Mouse (Mus musculus) spleen, adult 2 months (tissue): Measurements from ENCODE around the gene Hemk1. TPM values are rescaled to one million over a fixed set of nuclear protein-coding genes. Genes with fewer than 3 reads are reported as not detected.
A peak's percentile ranks its signal among the peaks of the same experiment; 100 is the strongest.

Experiments used
- DNase-seq, 2 experiments: peaks; one replicate each; pipeline versions ENCODE4 v3.0.0 to v3.0.0-alpha.2; 2012 to 2021; ENCODE audit warnings: low spot score in 2 of 2, low read depth in 1 of 2
- H3K27ac ChIP-seq: fragments of 200-500 bp; 2 replicates; pipeline ENCODE4 v1.5.1; 2012; ENCODE audit warnings: low read length, inconsistent platforms; ENCODE audit not compliant: insufficient read depth
- H3K27me3 ChIP-seq: fragments of 200-500 bp; 2 replicates; pipeline ENCODE4 v1.6.1; 2012; ENCODE audit warnings: mild to moderate bottlenecking, moderate library complexity, low read length, inconsistent platforms; ENCODE audit not compliant: control insufficient read depth, insufficient read depth
- H3K36me3 ChIP-seq: fragments of 200-500 bp; 2 replicates; pipeline ENCODE4 v1.6.1; 2012; ENCODE audit warnings: mild to moderate bottlenecking, low read length, inconsistent platforms; ENCODE audit not compliant: control insufficient read depth, insufficient read depth
- H3K4me1 ChIP-seq: fragments of 200-500 bp; 2 replicates; pipeline ENCODE4 v1.6.1; 2011; ENCODE audit warnings: inconsistent platforms; ENCODE audit not compliant: control insufficient read depth, insufficient read depth, insufficient read length
- H3K4me3 ChIP-seq: fragments of 200-500 bp; 2 replicates; pipeline ENCODE4 v1.5.1; 2011; ENCODE audit warnings: mild to moderate bottlenecking, inconsistent platforms; ENCODE audit not compliant: insufficient read depth, insufficient read length; ENCODE audit errors: extremely low read depth
- CTCF ChIP-seq: fragments of 200-500 bp; IDR thresholded peaks from 2 replicates; pipeline ENCODE4 v1.5.1; 2011; ENCODE audit warnings: mild to moderate bottlenecking, inconsistent platforms; ENCODE audit not compliant: insufficient read depth, insufficient read length, insufficient replicate concordance; ENCODE audit errors: extremely low read depth
- POLR2A ChIP-seq: fragments of 200-500 bp; IDR thresholded peaks from 2 replicates; pipeline ENCODE4 v1.6.1; 2011; ENCODE audit warnings: low read depth, low read length, inconsistent platforms
- WGBS: fragments of 180-500 bp; shearing (Covaris S2); methylation state at CpG from one replicate; pipeline ENCODE4 v1.1.7; 2018; 5-methylcytosine and 5-hydroxymethylcytosine counted together
- polyA plus RNA-seq: library from polyadenylated mRNA; depleted of rRNA; stranded (reverse); fragments of >200 nt; gene quantifications from 2 replicates; pipeline ENCODE4 v1.2.3, GENCODE M21; 2012; rRNA removed

The Hemk1 gene
- 11.0 and 12.2 TPM in 2 replicates for polyA plus RNA-seq

DNA sequence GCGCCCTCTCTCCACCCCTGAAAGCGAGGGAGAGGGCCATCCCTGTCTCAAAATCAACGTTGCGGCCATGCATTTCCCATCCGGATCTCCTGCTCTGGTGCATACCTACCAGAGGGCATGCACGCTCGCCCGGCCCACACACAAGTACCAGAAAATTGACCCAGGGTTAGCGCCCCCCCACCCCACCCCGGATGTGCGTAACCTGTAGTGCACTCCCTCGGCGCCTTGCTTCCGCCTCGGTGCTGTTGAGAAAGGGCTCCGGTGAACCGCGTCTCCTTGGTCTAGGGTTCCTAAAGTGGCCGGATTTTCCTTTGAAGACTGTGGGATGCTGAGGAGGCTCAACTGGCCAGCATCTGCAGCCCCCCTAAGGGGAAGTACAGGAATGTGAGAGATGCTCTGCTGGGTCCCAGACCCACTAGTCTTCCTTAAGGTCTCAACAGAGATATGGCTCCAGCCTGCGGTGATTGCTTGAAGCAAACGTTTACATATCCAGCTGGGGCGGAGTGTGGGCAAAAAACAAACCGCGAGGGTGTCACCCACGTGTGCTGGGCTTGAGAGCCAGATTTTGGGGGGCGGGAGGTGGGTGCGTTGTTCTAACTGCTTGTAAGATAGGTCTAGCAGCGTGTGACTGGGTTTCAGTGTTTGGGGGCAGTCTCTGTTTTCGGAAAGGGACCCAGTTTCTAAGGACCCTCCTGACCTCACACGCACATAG is at the start of gene Hemk1:
Gene Hemk1 (minus strand): TSS at position 179 of the 712 bp plus-strand sequence.
- Histone ChIP-seq H3K36me3 (no peaks in the 10 kb centered on the region), H3K27ac (peak within 1 kb of the TSS; percentile 68), H3K4me1 (peaks cover 4% of the 10 kb centered on the region; the same call in 1 of the 2 replicates), H3K4me3 (peak within 1 kb of the TSS; percentile 60), H3K27me3 (no peaks in the 10 kb centered on the region)
- WGBS = 5% methylated on average over 30 of the region's 30 CpGs
- peak; percentile 73 to 75 for DNase-seq
- TF ChIP-seq CTCF = no peak
- peak; percentile 16; the same call in 1 of the 2 replicates for TF ChIP-seq POLR2A

DNA sequence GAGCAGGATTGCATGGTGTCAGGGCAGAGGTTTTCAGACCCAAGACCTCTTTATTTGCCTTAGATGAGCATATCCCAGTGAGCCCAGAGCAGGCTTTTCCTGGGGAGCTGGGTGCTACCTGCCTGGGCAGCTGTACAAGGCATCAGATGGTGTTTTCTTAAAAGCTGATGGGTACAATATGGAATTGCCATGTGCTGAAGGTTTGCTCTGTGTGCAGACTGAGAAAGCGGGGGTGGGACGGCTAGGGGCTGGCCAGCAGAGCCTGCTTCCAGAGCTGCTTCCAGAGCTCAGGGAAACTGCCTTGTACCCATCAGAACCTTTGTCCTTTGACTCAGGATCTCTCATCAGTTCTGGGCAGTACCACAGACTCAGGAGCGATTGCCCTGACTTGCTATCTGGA is 49.6 kb upstream of the Hemk1 start:
- Histone ChIP-seq H3K4me1 (no peaks in the 10 kb centered on the region), H3K36me3 (no peaks in the 10 kb centered on the region), H3K27ac (no peak overlapping the region), H3K27me3 (no peaks in the 10 kb centered on the region), H3K4me3 (no peak overlapping the region)
- WGBS = 91% methylated on average over 3 of the region's 3 CpGs
- no peak for DNase-seq
- no peak for TF ChIP-seq POLR2A
- no peak for TF ChIP-seq CTCF

DNA sequence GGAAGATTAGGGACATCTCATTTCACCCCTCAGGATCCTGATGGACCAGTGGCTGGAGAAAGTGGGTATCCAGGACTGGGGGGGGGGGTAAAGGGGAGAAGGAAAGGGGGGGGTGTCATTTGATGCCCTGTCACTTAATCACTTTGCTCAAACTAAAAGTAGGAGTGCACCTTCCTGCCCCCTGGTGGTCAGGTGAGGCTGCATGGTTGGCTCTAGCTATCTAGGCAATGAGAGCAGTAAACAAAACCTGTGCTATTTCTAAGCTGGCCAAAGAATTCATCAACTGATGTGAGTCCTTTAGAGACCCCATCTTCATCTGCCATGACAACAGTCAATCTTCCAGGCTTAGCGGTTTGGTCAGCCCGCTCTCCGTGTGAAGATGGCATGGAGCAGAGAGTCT is 48.6 kb upstream of the Hemk1 start:
- Histone ChIP-seq H3K27me3 (no peaks in the 10 kb centered on the region), H3K4me3 (no peak overlapping the region), H3K36me3 (no peaks in the 10 kb centered on the region), H3K27ac (no peak overlapping the region), H3K4me1 (no peaks in the 10 kb centered on the region)
- TF ChIP-seq POLR2A (no peak), CTCF (peak; percentile 48; the same call in 1 of the 2 replicates)
- DNase-seq = peak in 1 of 2 experiments; percentile 25
- WGBS = 73% methylated on average over 3 of the region's 3 CpGs

DNA sequence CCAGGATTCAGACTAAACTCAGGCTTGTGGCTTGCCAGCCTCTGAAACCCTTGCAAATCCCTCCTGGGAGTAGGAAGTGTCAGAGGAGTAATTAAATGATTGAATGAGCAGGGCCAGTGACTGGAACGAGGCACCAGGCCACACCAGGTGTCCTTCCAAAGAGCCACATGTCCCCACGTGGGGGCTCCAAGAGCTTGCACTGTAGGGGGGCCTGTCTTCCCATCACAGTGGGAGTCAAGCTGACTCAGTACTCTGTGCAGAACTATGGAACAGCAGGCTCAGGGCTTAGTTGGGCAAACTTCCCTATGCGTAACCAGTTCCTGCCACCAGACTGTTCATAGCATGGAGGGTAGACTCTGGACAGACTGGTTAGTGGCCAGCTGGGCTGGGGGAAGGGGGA is 46.2 kb upstream of the Hemk1 start:
- Histone ChIP-seq H3K27ac (no peak overlapping the region), H3K36me3 (no peaks in the 10 kb centered on the region), H3K4me1 (no peaks in the 10 kb centered on the region), H3K27me3 (no peaks in the 10 kb centered on the region), H3K4me3 (no peak overlapping the region)
- 33% methylated on average over 3 of the region's 3 CpGs for WGBS
- TF ChIP-seq CTCF = no peak
- TF ChIP-seq POLR2A = no peak
- no peak for DNase-seq

DNA sequence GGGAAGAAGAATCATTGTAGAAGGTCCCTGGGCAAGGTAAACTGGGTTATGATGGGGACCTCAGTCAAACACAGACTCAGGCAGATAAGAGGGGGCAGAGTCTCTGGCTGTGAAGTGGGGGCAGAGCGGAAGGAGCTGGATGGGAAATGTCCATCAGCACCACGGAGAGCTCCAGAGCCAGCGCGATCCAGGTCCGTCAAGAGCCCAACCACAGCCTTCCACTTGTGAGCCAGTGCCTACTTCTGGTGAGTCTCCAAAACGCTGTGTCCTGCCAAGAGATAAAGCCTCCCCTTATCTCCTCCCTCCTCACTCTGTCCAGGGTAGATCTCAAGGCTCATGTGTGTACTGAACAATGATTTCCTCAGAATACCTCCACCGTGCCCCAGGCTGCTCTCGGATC is 43.6 kb upstream of the Hemk1 start:
- Histone ChIP-seq H3K36me3 (no peaks in the 10 kb centered on the region), H3K27ac (no peak overlapping the region), H3K4me3 (no peak overlapping the region), H3K4me1 (no peaks in the 10 kb centered on the region), H3K27me3 (peaks cover 6% of the 10 kb centered on the region)
- 16% methylated on average over 8 of the region's 8 CpGs for WGBS
- TF ChIP-seq POLR2A (no peak), CTCF (no peak)
- no peak for DNase-seq

DNA sequence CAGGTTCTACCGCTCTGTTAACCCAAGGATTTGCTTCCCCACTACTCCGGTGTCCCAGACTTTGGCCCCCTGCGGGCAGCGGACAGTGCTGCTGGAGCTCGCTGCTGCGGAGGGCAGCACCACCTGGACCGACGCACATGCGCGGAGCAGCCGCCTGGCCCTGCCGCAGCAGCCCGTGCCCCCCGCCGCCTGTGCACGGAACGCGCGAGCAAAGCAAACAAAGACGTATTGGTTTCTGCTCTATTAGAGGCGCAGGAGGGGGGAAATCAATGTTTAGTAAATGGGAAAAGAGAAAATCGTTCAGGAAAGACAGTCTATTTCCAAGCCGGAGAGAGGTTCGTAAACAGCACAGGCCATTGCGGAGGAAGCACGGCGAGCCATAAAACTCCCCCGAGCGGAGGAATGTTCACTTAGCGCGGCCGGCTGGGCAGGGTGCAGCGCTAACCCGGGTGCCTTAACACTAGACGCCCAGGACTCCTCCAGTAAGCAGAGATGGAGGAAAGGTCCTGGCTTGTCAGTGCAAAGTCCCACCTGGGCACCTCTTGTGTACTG is 39.9 kb upstream of the Hemk1 start:
- Histone ChIP-seq H3K4me1 (peaks cover 4% of the 10 kb centered on the region; the same call in 1 of the 2 replicates), H3K4me3 (no peak overlapping the region), H3K36me3 (no peaks in the 10 kb centered on the region), H3K27me3 (peaks cover 8% of the 10 kb centered on the region), H3K27ac (no peak overlapping the region)
- 2% methylated on average over 35 of the region's 35 CpGs for WGBS
- no peak for TF ChIP-seq POLR2A
- no peak for DNase-seq

DNA sequence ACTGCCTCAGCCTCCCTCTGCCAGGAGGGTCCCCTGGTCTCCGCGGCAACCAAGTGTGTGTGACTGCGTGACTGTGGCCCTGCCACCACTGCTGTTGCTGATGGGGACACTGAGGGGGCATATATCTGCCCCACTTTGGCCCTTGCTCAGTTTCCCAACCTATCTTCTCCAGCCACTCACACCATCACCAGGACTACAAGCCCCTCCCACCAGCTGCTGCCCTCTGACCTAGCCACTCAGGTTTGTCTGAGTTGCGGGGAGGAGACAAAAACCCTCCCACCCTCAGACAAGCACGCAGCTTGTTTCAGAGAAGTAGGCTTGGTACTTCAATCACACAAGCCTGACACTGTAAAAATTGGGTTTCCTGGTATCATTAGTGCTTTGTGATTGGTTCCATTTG is 37.3 kb upstream of the Hemk1 start:
- H3K4me1 ChIP-seq = peaks cover 4% of the 10 kb centered on the region; the same call in 1 of the 2 replicates
- H3K4me3 ChIP-seq = no peak overlapping the region
- WGBS = 53% methylated on average over 5 of the region's 5 CpGs
- H3K36me3 ChIP-seq = no peaks in the 10 kb centered on the region
- H3K27ac ChIP-seq = no peak overlapping the region
- TF ChIP-seq POLR2A (no peak), CTCF (no peak)
- H3K27me3 ChIP-seq = peaks cover 8% of the 10 kb centered on the region
- DNase-seq = no peak
